Mouse (Mus musculus) hindbrain, postnatal 0 days (tissue): ENCODE data around the gene Tfap2b. TPM values are rescaled to one million over a fixed set of nuclear protein-coding genes. Genes with fewer than 3 reads are reported as not detected.

Source experiments
- ATAC-seq: fragments of 200-750 bp; cut with Nextera tagmentation; 2 replicates; pipeline ENCODE4 v1.8.0; 2017; ENCODE audit warnings: mild to moderate bottlenecking, moderate TSS enrichment, moderate library complexity
- DNase-seq: peaks from one replicate; pipeline ENCODE4 v3.0.0-alpha.2; 2015; ENCODE audit warnings: low spot score
- H3K27ac ChIP-seq: fragments of 300-500 bp; sonication (generic); 2 replicates; pipeline ENCODE4 v1.5.1; 2014; ENCODE audit warnings: mild to moderate bottlenecking
- H3K27me3 ChIP-seq: fragments of 300-500 bp; sonication (generic); 2 replicates; pipeline ENCODE4 v1.6.1; 2014; ENCODE audit warnings: low read length, mixed read lengths; ENCODE audit not compliant: insufficient read depth
- H3K36me3 ChIP-seq: fragments of 300-500 bp; sonication (generic); 2 replicates; pipeline ENCODE4 v1.6.1; 2014; ENCODE audit warnings: low read length, mixed read lengths; ENCODE audit not compliant: insufficient read depth
- H3K4me1 ChIP-seq: fragments of 300-500 bp; sonication (generic); 2 replicates; pipeline ENCODE4 v1.6.1; 2014; ENCODE audit warnings: antibody characterized with exemption, low read length, mixed read lengths; ENCODE audit not compliant: insufficient read depth
- H3K4me2 ChIP-seq: fragments of 300-500 bp; sonication (generic); 2 replicates; pipeline ENCODE4 v1.6.1; 2014; ENCODE audit warnings: low read depth, mild to moderate bottlenecking, low read length, moderate library complexity, mixed read lengths
- H3K4me3 ChIP-seq: fragments of 300-500 bp; sonication (generic); 2 replicates; pipeline ENCODE4 v1.5.1; 2014; ENCODE audit warnings: low read length
- H3K9ac ChIP-seq: fragments of 300-500 bp; sonication (generic); replicated peaks from 2 replicates; pipeline ENCODE4 v1.6.1; 2014; ENCODE audit warnings: mild to moderate bottlenecking, low read length, moderate library complexity, mixed read lengths
- H3K9me3 ChIP-seq: fragments of 300-500 bp; sonication (generic); 2 replicates; pipeline ENCODE4 v1.6.1; 2016; ENCODE audit warnings: low read length, mixed read lengths
- CTCF ChIP-seq: IDR thresholded peaks from 2 replicates; pipeline ENCODE4 v1.5.1; 2016; ENCODE audit warnings: antibody characterized with exemption, control low read depth, low read depth
- WGBS: fragments of 180-500 bp; shearing (Covaris S2); extraction: QIAGEN DNeasy Blood & Tissue Kit; methylation state at CpG from one replicate; pipeline ENCODE4 v1.1.7; 2014; 5-methylcytosine and 5-hydroxymethylcytosine counted together
- polyA plus RNA-seq: library from polyadenylated mRNA; unstranded; fragments of >200 nt; fragmentation: Nextera tagmentation; extraction: Ambion mirVana; gene quantifications from 2 replicates; pipeline ENCODE4 v1.2.1, GENCODE M21; 2015
- total RNA-seq: library from RNA; depleted of rRNA; stranded (reverse); fragments of >200 nt; gene quantifications from 2 replicates; pipeline ENCODE4 v1.2.3, GENCODE M21; 2014; rRNA removed

Tfap2b gene
- total and polyA plus RNA-seq, 2 experiments from 2014 or later, result 36.5 to 48.7 TPM

DNA sequence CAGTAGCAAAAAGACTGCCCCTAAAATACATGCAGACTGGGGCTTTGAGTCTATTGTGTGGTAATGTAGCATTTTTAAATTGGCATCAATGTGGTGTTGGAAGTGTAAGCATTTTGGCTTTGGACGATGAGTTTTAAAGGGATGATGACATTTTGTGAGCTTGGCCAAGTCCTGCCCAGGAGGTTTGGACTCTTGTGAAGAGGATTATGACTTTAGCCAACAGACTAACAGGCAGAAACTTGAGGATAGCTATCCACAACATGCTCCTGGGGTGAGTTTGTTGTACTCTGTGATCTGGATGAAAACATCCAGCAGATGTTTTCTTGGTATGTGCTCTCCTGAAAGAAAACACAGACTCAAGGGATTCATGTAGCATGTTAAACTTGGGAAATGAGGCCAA lies 60.9 kb downstream of the Tfap2b start:
- Histone ChIP-seq H3K4me2 (no peak overlapping the region), H3K27ac (no peak overlapping the region), H3K36me3 (no peaks in the 10 kb centered on the region), H3K4me3 (no peak overlapping the region), H3K4me1 (no peaks in the 10 kb centered on the region), H3K9me3 (no peaks in the 10 kb centered on the region), H3K9ac (no peak overlapping the region), H3K27me3 (no peaks in the 10 kb centered on the region)
- no peak for DNase-seq
- TF ChIP-seq CTCF, result no peak
- no peak for ATAC-seq
- WGBS, result 53% methylated on average over 1 of the region's 1 CpGs

Other genes starting within 250 kb of the Tfap2b start
- 1.0 and 2.4 TPM in 2 replicates for gene Tfap2d, start 105.9 kb upstream of the Tfap2b start, total RNA-seq
- 0.52 and 7.1 TPM in 2 replicates for gene Tfap2d, start 105.9 kb upstream of the Tfap2b start, polyA plus RNA-seq